Mouse (Mus musculus) kidney, adult 8-10 months (tissue): ENCODE data around the gene Kcnj14.
A peak's percentile ranks its signal among the peaks of the same experiment; 100 is the strongest.

Experiments
- DNase-seq, 2 experiments: peaks; one replicate each; pipeline ENCODE4 v3.0.0; 2022

Gene Kcnj14

DNA sequence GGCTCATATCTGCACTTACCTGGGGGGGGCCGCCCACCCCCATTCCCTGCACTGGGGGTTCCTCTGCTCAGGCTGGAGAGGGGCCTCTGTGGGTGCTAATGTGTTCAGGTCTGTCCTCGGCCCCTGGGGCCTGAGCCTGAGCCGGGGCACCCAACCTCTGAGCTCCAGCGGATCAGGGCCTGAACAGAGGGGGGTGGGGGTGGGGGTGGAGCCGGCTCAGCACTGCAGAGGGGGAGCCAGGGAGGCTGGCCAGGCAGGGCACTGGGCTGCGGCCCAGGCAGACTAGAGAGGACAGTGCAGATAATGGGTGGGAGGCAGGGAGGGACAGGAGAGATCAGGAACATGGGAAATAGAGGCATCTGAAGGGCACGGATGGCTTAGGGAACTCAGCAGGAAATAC is at the start of gene Kcnj14:
Gene Kcnj14 (minus strand): TSS at position 185 of the 400 bp plus-strand sequence.
- no peak for DNase-seq

DNA sequence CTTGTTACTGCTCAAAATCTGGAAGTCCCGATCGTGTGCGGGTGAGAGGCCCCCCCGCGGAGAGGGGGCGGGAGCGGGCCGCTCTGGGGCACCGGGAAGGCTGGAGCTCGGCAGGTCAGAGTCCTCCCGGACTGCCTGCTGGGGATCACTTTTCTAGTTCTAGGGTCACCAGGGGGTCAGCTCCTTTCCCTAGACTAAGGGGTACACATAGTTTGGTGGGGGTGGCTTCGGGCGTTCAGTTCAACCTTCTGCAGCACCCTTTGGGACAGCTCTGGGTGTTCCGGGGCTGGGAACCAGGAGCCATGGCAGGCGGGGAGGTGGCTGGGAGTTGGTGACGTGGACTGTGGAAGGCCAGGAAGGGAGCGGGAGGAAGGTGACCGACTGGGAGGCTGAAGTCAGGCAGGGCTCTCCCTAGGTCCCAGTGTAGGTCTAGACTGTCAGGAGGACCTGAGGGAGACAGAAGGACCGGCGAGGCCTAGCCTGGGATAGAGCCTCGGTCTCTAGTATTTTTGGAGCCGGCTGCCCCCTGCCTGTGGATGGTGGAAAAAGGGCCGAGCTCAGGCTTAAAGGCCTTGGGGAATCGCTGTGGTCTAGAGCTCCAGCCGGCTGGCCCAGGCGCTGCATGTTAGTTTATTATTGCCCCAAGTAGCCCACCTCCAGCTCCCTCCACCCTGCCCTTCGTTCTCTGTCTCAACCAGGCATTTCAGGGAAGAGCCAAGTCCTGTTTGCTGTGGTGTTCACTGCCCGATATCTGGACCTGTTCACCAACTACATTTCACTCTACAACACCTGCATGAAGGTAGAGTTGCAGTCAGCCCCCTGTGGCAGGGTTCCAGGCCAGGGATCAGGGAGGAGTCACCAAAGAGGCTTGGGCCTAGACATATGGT is 48.7 kb upstream of the Kcnj14 start:
- DNase-seq = peak; percentile 60 to 65

DNA sequence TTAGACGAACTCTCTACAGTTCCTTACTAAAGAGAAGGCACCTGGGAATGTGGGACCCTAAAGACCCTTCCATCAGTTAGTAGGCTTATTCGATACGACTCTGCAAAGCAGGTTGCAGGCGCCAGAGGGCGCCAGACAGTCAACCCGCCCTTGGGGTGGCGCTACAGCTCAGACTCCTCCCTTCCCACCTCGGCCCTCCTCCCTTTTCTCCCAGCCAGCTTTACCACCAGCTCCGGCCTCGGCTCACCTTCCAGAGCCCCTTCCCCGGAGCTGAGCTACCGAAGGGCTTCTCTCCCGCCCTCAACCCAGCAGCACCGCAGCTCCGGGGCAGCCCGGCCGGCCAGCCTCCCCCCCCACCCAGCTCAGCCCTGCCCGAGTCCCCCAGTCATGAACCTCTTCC is 48.0 kb upstream of the Kcnj14 start, which contains the start of gene Kdelr1:
Gene Kdelr1 (plus strand): TSS at position 149 of the 400 bp plus-strand sequence.
- peak; percentile 87 to 91 for DNase-seq

DNA sequence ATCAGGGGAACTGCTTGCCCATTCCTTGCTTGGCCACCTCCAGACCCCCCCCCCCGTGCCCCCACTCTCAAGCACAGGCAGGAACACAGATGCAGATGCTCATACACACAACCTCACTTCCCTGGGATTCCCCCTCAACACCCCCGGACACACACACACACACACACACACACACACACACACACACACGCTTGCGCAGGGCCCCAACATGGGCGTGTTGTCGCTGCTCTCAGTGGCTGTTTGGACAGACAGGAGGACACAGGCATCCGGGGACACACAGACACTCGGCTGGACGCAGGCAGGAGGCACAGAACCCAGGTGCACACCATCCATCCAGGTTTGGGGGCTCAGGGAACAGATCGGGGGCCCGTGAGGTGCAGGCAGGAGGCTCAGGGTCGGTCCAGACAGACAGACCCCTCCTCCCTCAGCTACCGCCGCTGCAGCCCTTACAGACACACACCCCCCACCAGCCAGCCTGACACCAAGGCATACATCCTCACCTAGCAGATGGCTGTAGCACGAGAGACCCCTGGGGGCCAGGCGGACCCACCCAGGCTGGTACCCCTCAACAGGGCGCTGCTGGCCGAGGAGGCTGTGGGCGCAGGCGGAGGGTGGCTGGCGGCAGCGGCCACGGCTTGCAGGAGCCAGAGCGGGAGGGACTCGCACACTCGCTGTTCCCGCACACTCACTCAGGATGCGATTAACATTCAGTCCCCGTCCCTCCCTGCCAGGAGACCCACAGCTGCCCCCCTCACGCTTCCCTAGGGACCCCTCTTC is 45.9 kb upstream of the Kcnj14 start:
- DNase-seq = no peak

DNA sequence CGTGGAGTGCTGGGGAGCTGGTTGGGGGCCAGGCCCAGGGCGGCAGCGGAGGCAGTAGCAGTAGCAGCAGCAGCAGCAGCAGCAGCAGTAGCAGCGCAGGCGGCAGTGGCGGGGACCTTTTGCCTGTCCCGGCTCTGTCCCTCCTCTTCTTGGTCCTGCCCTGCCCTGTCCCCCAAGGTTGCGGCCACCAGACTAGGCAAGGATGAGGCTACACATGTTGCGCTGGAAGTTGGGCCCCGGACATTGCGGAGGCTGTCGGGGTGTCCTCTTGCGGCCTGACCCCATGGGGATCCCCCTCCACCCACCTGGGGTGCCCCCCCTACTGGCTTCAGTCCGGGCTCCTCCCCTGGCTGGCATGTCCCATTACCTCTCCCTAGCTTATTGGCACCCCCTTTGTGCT is 45.2 kb upstream of the Kcnj14 start:
- no peak for DNase-seq

DNA sequence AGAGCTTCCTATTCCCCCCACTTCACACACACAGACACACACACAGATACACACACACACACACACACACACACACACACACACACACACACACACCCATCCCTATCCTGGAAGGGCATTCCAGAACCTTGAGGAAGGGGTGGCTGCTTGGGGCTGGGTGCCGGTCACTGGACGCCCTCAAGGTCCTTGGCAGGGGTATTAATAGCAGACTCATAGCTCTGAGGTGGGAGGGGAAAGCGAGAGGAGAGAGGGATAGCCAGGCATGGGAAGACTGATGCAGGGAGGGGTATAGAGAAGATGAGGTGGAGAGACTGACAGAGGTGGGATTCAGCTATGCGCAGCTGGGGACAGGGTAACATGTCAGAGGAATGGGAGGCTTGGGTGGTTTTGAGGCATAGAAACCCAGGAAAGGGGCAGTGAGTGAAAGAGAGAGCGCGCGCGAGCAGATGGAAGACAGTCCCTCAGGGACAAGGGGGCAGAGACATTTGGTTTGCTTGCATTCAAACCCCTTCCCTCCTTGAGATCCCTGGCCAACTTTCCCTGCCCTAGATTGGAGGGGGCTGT is 44.6 kb upstream of the Kcnj14 start:
- DNase-seq = no peak

DNA sequence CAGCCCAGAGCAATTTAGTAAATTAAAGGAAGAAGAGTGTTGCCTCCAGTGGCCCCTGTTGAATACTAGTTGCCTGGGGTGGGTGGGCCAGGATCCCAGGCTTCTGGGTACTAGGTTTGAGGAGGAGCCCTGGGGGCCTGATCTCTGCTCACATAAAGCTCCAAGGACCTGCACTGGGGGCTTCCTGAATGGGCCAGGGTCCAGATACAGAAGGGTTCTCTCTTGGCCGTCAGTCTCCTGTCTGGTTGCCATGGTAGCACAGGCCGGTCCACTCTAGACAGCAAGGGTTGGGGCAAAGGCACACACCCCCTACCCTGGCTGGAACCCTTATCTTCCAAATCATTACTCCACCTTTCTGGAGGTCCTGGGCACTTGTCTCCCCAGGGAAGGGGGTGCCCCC is 43.3 kb upstream of the Kcnj14 start:
- no peak for DNase-seq

DNA sequence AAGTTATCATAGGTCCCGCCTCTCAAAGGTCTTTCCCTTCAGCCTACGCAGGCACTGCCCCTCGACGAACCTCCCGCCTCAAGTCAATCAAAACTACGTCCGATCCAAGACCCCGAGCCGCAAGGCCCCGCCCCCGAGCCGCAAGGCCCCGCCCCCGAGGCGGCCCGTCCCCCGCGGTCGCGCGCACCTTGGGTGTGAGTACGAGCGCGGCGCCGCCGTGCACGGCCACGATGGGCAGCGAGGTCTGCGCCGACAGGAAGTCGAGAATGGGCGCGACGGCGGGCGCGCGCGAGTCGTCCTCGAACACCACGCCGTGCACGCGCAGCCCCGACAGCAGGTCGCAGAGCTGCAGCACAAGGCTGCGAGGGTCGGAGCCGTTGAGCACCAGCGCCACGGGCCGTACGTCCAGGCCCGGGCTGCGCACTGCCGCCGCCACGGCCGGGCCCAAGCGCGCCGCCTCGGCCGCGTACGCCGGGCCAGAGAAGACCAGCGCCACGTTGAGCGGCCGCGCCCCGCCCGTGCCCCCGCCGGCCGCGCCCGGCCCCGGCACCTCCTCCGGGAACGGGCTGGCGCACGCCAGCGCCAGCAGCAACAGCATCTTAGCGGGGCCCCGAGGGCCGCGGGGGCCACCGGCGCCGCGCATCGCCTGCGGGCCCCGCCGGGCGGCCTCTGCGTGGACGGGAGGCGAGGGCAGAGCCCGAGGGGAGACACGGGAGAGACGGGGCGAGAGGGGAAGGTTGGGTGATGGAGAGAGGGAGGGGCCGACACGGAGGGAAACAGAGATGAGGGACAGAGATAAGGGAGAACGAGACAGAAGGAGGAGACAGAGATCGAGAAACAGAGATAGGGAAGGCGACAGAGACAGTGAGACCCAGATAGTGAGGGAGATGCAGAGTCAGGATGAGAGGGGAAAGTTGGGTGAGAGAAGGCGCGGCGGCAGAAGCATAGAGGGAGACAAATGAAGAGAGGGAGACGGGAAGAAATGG is 41.6 kb upstream of the Kcnj14 start:
- DNase-seq = peak; percentile 85 to 88

DNA sequence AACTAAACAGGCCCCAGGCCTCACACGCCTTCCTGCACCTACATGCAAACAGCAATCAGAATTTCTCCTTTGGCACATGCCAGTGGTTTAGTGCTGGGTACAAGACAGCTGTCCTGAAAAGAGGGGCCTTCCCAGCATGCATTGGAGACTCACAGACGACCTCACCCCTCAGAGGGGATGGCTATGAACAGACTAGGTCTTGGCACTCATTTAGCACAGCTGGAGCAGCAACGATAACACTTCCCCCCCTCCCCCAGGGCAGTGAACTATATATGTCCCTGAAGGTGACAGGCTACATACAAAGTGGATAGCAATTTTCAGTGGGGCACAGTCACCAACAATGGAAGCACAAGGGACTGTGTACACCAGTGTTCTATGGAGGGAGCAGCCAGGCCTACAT is 39.9 kb upstream of the Kcnj14 start:
- no peak for DNase-seq

DNA sequence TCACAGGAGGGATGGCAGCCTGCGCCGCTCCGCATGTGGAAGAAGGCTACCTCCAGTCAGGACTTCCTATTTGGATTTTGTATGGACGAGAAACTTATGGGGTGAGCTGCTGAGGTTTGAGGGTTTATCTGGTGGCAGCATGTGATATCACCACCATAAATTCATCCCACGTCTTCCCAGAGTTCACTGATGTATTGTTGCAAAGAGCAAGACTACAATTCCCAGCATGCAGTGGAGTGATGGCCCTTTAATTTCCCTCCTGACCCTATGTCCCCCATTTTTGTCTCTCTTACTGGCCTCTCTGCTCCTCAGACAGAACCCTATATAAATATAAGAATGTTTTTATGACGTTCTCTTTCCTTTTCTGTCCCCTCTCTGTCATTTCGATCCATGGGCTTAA is 38.2 kb upstream of the Kcnj14 start:
- no peak for DNase-seq

DNA sequence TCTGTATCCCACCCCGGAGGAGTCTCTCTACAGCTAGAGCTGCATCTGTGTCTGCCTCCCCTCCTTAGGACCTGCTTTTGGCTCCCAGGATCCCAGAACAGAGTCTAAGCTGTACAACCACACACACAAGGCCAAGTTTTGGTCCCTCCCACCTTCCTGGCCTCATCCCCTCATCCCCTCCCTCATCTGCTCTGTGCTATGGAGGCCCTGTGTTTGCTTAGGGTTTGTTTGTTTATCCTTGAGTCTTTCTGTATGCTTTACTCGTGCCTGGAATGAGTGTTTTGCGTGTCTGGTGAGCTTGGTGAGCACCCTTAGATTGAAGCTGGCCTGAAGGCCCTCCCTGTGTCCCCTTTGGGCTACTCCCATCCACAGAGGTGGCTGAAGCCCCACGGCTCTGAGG is 34.4 kb upstream of the Kcnj14 start:
- DNase-seq = no peak

DNA sequence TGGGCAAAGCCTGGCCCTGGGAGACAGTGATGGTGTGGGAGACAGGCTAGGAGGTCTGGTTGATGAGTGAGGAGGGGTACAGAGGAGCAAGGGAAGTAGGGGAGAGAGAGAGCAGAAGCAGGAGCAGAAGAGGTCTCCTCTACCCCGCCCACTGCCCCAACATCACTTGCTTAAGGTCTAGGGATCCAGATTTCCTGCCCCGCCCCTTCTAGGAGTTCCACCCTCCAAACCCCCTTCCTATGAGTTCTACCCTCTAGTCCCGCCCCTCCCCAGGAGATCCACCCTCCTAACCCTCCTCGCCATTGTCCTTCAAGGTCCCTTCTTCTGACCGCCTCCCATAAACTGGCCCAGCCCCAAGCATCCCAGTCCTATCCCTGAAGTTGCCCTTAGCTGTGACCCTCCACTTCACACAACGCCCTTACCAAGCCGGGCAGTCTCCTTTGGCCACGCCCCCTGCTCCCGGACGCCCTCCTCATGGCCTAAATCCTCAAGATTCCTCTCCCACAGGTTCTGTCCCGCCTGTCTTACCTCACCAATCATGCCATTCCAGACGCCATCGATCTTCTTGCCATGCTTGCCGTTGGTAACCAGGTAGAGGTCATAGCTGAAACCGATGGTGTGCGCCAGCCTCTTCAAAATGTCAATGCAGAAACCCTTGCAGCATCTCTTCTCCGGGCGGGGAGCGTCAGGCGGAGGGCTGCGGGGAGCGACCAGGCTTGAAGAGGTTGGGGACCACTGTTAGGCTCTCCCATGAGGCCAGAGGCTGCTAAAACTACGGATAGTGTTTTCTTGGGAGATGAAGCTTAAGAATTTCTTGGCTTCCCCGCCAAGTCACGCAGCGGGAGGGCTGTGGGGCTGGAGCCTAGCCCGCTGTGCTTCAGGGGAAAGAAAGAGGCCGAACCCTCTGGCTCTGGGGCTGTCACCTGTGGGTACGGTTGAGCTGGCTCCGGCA is 32.6 kb upstream of the Kcnj14 start:
- no peak for DNase-seq

DNA sequence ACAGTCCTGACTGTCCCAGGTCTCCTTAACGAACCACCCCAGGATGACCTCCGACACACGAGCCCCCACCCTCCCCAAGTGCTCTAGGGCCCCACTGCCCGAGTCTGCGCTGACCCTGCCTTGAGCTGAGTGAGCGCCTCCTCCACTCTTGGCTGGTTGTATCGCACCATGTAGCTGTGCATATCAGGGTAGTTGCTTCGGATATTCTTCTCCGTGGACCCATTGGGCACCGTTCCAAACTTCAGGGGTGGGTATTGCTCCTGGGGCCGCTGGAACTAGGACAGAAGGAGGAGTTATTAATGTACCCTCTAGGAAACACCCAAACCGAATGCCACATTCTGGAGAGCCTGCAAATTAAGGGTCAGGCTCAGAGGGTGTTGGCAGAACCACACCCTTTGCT is 28.5 kb upstream of the Kcnj14 start:
- no peak for DNase-seq

DNA sequence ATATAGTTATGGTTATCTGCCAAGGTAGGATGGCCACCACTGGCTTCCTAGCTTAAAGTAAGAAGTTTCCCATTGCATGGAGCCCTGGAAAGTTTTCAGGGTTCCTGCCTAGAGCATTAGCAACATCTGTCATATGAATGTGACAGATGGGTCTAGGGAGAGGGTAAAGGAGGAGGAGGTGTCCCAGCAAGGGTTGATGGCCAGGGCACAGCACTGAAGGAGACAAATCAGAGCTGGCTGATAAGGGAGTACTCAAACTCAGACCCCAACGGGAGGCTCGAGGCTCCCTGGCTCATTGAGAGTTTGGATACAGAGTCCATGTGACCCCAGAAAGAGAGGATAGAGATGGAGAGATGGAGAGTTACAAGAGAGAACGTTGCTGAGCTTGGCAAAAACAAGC is 26.1 kb upstream of the Kcnj14 start:
- no peak for DNase-seq

DNA sequence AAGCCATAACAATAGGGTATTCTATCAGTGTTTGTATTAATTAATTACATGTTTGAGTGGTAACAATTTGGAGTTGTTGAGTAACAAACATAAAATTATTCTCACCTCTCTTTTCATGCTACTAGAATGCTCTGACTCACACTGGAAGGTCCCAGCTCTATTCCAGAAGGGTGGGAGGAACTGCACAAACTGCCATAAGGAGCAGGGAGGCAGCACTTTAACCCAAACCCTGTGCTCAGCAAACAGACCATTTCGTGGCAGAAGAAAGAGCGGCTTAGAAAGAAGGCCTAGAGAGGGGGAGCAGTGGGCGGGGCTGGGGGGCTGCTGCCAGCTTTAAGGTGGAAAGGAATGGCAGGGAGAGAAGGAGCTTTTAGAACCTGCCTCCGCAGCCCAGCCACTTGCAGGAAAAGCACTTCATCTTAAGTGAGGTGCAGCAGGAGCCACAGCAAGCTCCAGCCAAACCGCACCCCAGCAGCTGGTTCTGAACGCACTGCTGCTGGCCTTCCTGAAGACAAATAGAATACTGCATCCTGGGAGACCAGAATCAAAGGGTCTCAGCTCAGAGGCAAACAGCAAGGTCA is 24.0 kb upstream of the Kcnj14 start:
- no peak for DNase-seq

DNA sequence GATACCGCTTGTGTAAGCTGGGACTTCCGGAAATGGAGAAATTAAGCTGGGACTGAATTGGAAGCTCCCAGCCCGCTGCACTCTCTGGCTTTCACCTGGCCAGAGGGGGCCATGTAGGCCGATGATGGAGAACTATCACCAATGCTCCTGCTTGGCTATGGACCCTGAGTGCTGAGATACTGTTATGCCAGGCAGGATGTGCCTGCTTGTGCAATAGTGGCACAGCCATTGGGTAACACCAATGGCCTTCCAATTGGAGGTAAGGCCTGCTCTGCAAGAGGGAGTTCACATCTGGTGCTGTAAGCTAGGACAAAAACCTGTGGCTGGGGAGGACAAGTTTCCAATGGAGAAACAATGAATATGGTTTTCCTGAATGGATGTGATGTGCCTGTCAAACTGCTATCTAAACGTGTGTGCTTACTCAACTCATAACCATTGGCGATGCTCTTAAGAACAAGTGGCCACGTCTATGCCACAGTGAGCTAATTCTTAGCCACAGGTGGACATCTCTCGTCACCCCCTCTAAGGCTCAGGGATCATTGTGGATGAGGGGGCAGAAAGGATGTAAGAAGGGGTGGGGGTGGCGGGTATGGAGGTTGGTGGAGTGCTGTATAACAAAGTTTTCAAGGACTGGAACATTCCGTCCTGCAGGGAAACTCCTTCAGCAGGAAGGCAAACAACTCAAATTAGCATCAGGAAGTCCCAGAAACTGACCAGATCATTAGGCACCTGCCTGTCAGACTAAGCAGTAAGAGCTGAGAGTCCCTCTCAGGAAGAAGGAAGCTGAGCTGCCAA is 18.6 kb upstream of the Kcnj14 start:
- no peak for DNase-seq

DNA sequence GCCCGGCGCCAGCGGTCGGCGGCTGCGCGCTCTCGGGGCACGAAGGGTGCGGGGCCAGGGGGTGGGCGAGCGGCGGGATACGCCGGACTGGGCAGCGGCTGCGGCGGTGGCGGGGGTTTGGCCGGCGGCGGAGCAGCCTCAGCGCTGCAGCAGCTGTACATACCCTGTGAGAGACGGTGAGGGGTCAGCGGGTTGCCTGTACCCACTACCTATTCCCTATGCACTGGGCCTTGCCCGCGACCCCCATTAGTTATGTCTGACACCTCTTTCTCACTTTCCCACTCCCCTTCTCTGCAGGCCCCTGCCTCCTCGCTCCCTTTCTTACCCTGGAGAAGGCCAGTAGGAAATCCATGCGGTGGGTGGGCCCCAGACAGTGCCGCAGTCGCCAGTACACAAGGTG is 9.3 kb upstream of the Kcnj14 start:
- DNase-seq = no peak

DNA sequence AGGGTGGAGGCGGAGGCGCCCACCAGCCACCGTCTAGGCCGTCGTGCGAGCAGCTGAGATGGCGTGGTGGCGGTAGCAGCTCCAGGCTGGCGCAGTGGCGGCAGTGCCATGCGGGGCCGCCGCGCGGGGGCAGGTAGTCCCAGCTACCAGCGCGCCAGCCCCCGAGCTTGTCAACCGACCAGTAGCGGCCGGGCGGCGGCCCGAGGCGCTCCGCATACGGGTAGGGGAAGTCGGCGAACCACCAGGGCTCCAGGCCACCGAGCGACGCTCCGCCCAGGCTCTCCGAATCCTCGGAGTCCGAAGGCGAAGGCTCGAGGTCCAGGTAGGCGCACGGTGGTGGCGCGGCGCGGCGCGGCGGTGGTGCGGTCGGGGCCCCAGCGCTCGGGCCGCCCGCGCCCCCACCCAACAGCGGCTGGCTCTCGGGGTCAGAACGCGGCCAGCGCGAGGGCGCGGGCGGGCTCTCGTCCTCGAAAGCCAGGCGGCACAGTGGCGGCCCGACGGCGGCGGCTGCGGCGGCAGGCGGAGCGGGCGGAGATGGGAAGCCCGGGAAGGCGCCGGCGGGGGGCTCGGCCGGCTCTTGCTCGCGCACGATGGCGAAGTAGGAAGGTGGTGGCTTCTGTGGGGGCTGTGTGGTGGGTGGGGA is 8.7 kb upstream of the Kcnj14 start:
- no peak for DNase-seq

DNA sequence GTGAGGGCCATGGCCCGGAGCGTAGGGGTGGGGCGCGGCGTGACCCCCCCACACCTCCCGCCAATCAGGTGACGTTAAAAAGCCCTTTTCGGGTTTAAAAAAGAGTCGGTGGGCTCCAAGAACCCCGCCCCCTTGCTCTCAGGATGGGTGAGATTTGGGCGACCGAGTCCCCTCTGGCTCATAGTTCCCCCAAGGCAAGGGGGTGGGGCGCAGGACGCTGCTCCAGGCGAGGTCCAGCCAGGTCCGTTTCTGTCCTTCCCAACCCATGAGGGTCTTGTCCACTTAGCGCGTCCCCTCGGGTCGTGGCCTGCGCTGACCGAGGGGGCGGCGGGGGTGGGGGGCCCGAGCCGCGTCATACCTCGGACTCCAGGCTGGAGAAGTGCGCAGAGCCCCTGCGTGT is 7.8 kb upstream of the Kcnj14 start:
- DNase-seq = no peak

DNA sequence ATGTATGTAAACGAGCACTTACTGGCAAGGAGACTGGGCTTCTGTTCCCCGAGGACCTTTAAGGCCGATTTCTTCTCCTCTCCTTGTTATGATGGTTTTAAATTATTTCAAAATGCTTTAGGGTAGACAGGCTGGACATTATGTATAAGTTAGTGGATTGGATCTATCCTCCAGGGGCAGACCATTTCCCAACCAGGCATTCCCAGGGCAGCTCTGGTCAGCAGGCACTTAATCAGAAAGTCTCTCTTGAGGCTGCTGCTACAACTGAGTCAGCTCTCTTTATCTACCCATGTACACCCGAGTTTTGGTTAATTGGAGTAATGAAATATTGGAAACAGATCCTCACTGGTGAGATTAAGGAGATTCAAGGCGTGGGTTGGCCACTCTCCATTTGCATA is 6.5 kb upstream of the Kcnj14 start:
- no peak for DNase-seq
